8 mouse cellular contexts compared by ENCODE assay signal in genomic region chr15:5117031-5117601, GRCm38 (mm10). TPM values are rescaled to one million over a fixed set of nuclear protein-coding genes. Genes with fewer than 3 reads are reported as not detected.
DNase-seq lines count a peak whose midpoint lies in the region; ATAC-seq lines count a peak whose summit lies in the region.

No protein-coding gene starts in this region.

- H3K4me2 ChIP-seq in forebrain, embryonic 13.5 days: peak overlapping the region; percentile 81
- H3K4me2 ChIP-seq in limb, embryonic 11.5 days (ENCODE audit: low read depth, severe bottlenecking): peak overlapping the region; percentile 74
- peak overlapping the region; percentile 78 for H3K4me2 ChIP-seq in neural tube, embryonic 12.5 days (replicated peaks)

- peak overlapping the region; percentile 86 for H3K27ac ChIP-seq in forebrain, embryonic 13.5 days
- H3K27ac ChIP-seq in limb, embryonic 11.5 days (replicated peaks; ENCODE audit: low read depth, low read length): peak overlapping the region; percentile 63
- 0 out of 2 replicates have a peak overlapping the region, but pooled peaks have one; percentile 79 for H3K27ac ChIP-seq in neural tube, embryonic 12.5 days

- no peaks in the 10 kb centered on the region for H3K9me3 ChIP-seq in forebrain, embryonic 13.5 days (replicated peaks)
- H3K9me3 ChIP-seq in limb, embryonic 11.5 days (ENCODE audit: control insufficient read depth, low read length): no peaks in the 10 kb centered on the region
- no peaks in the 10 kb centered on the region for H3K9me3 ChIP-seq in neural tube, embryonic 12.5 days

- H3K4me1 ChIP-seq in forebrain, embryonic 13.5 days: peaks cover 24% of the 10 kb centered on the region
- 0 out of 2 replicates have a peak, but pooled peaks cover 4% of the 10 kb centered on the region for H3K4me1 ChIP-seq in limb, embryonic 11.5 days (ENCODE audit: control insufficient read depth, insufficient read depth, low read length)
- H3K4me1 ChIP-seq in neural tube, embryonic 12.5 days: peaks cover 15% of the 10 kb centered on the region

- no peak for ATAC-seq in forebrain, embryonic 13.5 days
- ATAC-seq in limb, embryonic 11.5 days (ENCODE audit: insufficient number of reproducible peaks, low FRiP score, low TSS enrichment, low read depth): no peak
- no peak for ATAC-seq in neural tube, embryonic 12.5 days (ENCODE audit: low FRiP score, low read depth)

- H3K4me3 ChIP-seq in forebrain, embryonic 13.5 days: peak overlapping the region; percentile 95
- peak overlapping the region; percentile 85 for H3K4me3 ChIP-seq in limb, embryonic 11.5 days (ENCODE audit: low read depth, low read length)
- peak overlapping the region; percentile 91 for H3K4me3 ChIP-seq in neural tube, embryonic 12.5 days

- H3K9ac ChIP-seq in forebrain, embryonic 13.5 days: peak overlapping the region; percentile 97
- peak overlapping the region; percentile 95 for H3K9ac ChIP-seq in limb, embryonic 11.5 days (ENCODE audit: low read length)
- peak overlapping the region; percentile 92 for H3K9ac ChIP-seq in neural tube, embryonic 12.5 days

- H3K36me3 ChIP-seq in forebrain, embryonic 13.5 days (ENCODE audit: poor library complexity, severe bottlenecking): peaks cover 46% of the 10 kb centered on the region
- peaks cover 31% of the 10 kb centered on the region for H3K36me3 ChIP-seq in limb, embryonic 11.5 days (ENCODE audit: control insufficient read depth, insufficient read depth, low read length)
- peaks cover 37% of the 10 kb centered on the region for H3K36me3 ChIP-seq in neural tube, embryonic 12.5 days

- H3K27me3 ChIP-seq in forebrain, embryonic 13.5 days: no peaks in the 10 kb centered on the region
- no peaks in the 10 kb centered on the region for H3K27me3 ChIP-seq in limb, embryonic 11.5 days (ENCODE audit: control insufficient read depth, insufficient read depth, low read length)
- no peaks in the 10 kb centered on the region for H3K27me3 ChIP-seq in neural tube, embryonic 12.5 days (replicated peaks)

- WGBS in forebrain, embryonic 13.5 days: 5% methylated on average over 22 of the region's 22 CpGs
- 2% methylated on average over 22 of the region's 22 CpGs for WGBS in limb, embryonic 11.5 days
- 3% methylated on average over 22 of the region's 22 CpGs for WGBS in neural tube, embryonic 12.5 days

- peak; percentile 42 for DNase-seq in cerebellum, adult 9-11 months
- no peak for DNase-seq in cerebellum, adult 11 months
- peak; percentile 57 for DNase-seq in CD4-positive helper T cell, adult 2 months (ENCODE audit: low read depth, low spot score)
- no peak for DNase-seq in limb, embryonic 11.5 days (ENCODE audit: low spot score)
- DNase-seq in layer of hippocampus, postnatal 36 days: no peak
- DNase-seq in cerebellum, postnatal 25 days: no peak

RNA-seq across cellular contexts. Expression of gene Rpl37, which starts 0.7 kb away (rescaled TPM):
- polyA plus RNA-seq in forebrain, embryonic 13.5 days (2015; fragmentation: Nextera tagmentation; extraction: Ambion mirVana): 431 and 548 TPM in 2 replicates
- polyA plus RNA-seq in limb, embryonic 11.5 days (2014; fragmentation: Nextera tagmentation; extraction: Ambion mirVana): 651 and 672 TPM in 2 replicates
- polyA plus RNA-seq in neural tube, embryonic 12.5 days (2016; fragmentation: Nextera tagmentation; extraction: Ambion mirVana): 422 and 438 TPM in 2 replicates
- total RNA-seq in layer of hippocampus, postnatal 36 days (2021): 100 to 1,000 TPM; 277 to 293 TPM

RNA-seq across cellular contexts. Expression of gene Card6, which starts 8.8 kb away (rescaled TPM):
- 0.60 and 0.85 TPM in 2 replicates for polyA plus RNA-seq in forebrain, embryonic 13.5 days (2015; fragmentation: Nextera tagmentation; extraction: Ambion mirVana)
- polyA plus RNA-seq in limb, embryonic 11.5 days (2014; fragmentation: Nextera tagmentation; extraction: Ambion mirVana): 1.0 and 1.4 TPM in 2 replicates
- 0.71 and 0.88 TPM in 2 replicates for polyA plus RNA-seq in neural tube, embryonic 12.5 days (2016; fragmentation: Nextera tagmentation; extraction: Ambion mirVana)
- 1 to 10 TPM; 5.3 TPM for total RNA-seq in layer of hippocampus, postnatal 36 days (2021)

RNA-seq across cellular contexts. Expression of gene Prkaa1, which starts 26.5 kb away (rescaled TPM):
- 11.3 and 12.5 TPM in 2 replicates for polyA plus RNA-seq in forebrain, embryonic 13.5 days (2015; fragmentation: Nextera tagmentation; extraction: Ambion mirVana)
- 20.4 and 21.2 TPM in 2 replicates for polyA plus RNA-seq in limb, embryonic 11.5 days (2014; fragmentation: Nextera tagmentation; extraction: Ambion mirVana)
- 16.0 and 17.7 TPM in 2 replicates for polyA plus RNA-seq in neural tube, embryonic 12.5 days (2016; fragmentation: Nextera tagmentation; extraction: Ambion mirVana)
- 10 to 100 TPM; 23.0 to 24.1 TPM for total RNA-seq in layer of hippocampus, postnatal 36 days (2021)

RNA-seq across cellular contexts. Expression of gene C7, which starts 53.6 kb away (rescaled TPM):
- polyA plus RNA-seq in forebrain, embryonic 13.5 days (2015; fragmentation: Nextera tagmentation; extraction: Ambion mirVana): 0.06 TPM in 2 replicates
- polyA plus RNA-seq in limb, embryonic 11.5 days (2014; fragmentation: Nextera tagmentation; extraction: Ambion mirVana): 0.09 TPM in 1 of 2 replicates, not detected in the other
- polyA plus RNA-seq in neural tube, embryonic 12.5 days (2016; fragmentation: Nextera tagmentation; extraction: Ambion mirVana): 0.14 TPM in 1 of 2 replicates, not detected in the other
- total RNA-seq in layer of hippocampus, postnatal 36 days (2021): under 1 TPM in 1 of 2 experiments, not detected in 1; 0.17 TPM

Comparison
In these comparisons a context has a peak if more than half of its experiments do, and no peak if none do; other contexts are left out.
1. DNase-seq: peak in cerebellum, adult 9-11 months (single experiment) and CD4-positive helper T cell, adult 2 months (single experiment); none in cerebellum, adult 11 months (single experiment), limb, embryonic 11.5 days (single experiment), layer of hippocampus, postnatal 36 days (0 of 2) and cerebellum, postnatal 25 days (0 of 2).
2. Peak in every context shown above with its lines, with median percentiles within 50 percentile points of each other: H3K27ac ChIP-seq, H3K4me2 ChIP-seq, H3K4me3 ChIP-seq and H3K9ac ChIP-seq.